Mouse (Mus musculus) adrenal gland, postnatal 36 days (tissue): ENCODE measurements around the gene Atp11a. TPM values are rescaled to one million over a fixed set of nuclear protein-coding genes. Genes with fewer than 3 reads are reported as not detected.

Experiments
- DNase-seq, 2 experiments: peaks; one replicate each; pipeline ENCODE4 v3.0.0; 2021; ENCODE audit warnings: mixed read lengths in 1 of 2
- total RNA-seq, 2 experiments: library from RNA; stranded (reverse); gene quantifications; 2 replicates each; pipeline ENCODE4 v1.2.3; 2021

The Atp11a gene
- total RNA-seq, 2 experiments from 2014 or later = 121 to 149 TPM

- no peak for DNase-seq
These were observed 149.8 kb downstream of the Atp11a start for GRCm38 (mm10) chr8:12906597-12906996.

GRCm38 (mm10) chr8:12907730-12908129 is 150.9 kb downstream of the Atp11a start:
- DNase-seq = no peak

- DNase-seq = no peak
These were observed 155.2 kb downstream of the Atp11a start for GRCm38 (mm10) chr8:12912011-12912410.

- no peak for DNase-seq
These were observed 158.6 kb downstream of the Atp11a start for GRCm38 (mm10) chr8:12915187-12916006.

- no peak for DNase-seq
These were observed 159.5 kb downstream of the Atp11a start for GRCm38 (mm10) chr8:12916156-12916900.

GRCm38 (mm10) chr8:12917029-12917428 is 160.2 kb downstream of the Atp11a start:
- DNase-seq = no peak

- no peak for DNase-seq
These were observed 161.0 kb downstream of the Atp11a start for GRCm38 (mm10) chr8:12917831-12918230.

Other genes with a start within 250 kb of the Atp11a start
- not detected for gene Spaca7, start 184.0 kb upstream of the Atp11a start, total RNA-seq
- gene Tubgcp3, start 84.8 kb upstream of the Atp11a start, total RNA-seq = 10 to 100 TPM; 29.6 to 29.8 TPM
- 10 to 100 TPM; 13.1 to 36.9 TPM for gene Mcf2l, start 116.8 kb downstream of the Atp11a start, total RNA-seq